Mouse (Mus musculus) frontal cortex, postnatal 10 days (tissue): ENCODE measurements around the gene Olfml3.
A peak's percentile ranks its signal among the peaks of the same experiment; 100 is the strongest.

ENCODE experiments used
- DNase-seq, 2 experiments: peaks; one replicate each; pipeline ENCODE4 v3.0.0; 2022; ENCODE audit warnings: low spot score in 2 of 2, mixed read lengths in 1 of 2

The Olfml3 gene

GRCm38 (mm10) chr3:103709470-103710040, 28.2 kb downstream of the Olfml3 start:
- DNase-seq = no peak

- DNase-seq = no peak
These were observed 32.4 kb downstream of the Olfml3 start for GRCm38 (mm10) chr3:103705426-103705825.

GRCm38 (mm10) chr3:103704661-103705060, 33.1 kb downstream of the Olfml3 start:
- no peak for DNase-seq

- DNase-seq = no peak
These were observed 41.3 kb downstream of the Olfml3 start for GRCm38 (mm10) chr3:103696388-103696925.

GRCm38 (mm10) chr3:103695556-103695955, 42.2 kb downstream of the Olfml3 start:
- DNase-seq = no peak

GRCm38 (mm10) chr3:103690506-103690905, 47.3 kb downstream of the Olfml3 start:
- DNase-seq = no peak

- DNase-seq = no peak
These were observed 48.8 kb downstream of the Olfml3 start for GRCm38 (mm10) chr3:103689043-103689442.

GRCm38 (mm10) chr3:103683966-103684319, 53.9 kb downstream of the Olfml3 start:
- DNase-seq = no peak

GRCm38 (mm10) chr3:103683234-103683965, 54.4 kb downstream of the Olfml3 start:
- DNase-seq = peak; percentile 21 to 44

GRCm38 (mm10) chr3:103682473-103682872, 55.3 kb downstream of the Olfml3 start:
- DNase-seq = no peak

GRCm38 (mm10) chr3:103678811-103679210, 59.0 kb downstream of the Olfml3 start:
- DNase-seq = no peak

GRCm38 (mm10) chr3:103672716-103673115, 65.1 kb downstream of the Olfml3 start:
- no peak for DNase-seq
